Mouse (Mus musculus) heart, postnatal 10 days (tissue): ENCODE measurements around the gene Hsd17b1. TPM values are rescaled to one million over a fixed set of nuclear protein-coding genes. Genes with fewer than 3 reads are reported as not detected.
A peak's percentile ranks its signal among the peaks of the same experiment; 100 is the strongest.

Source experiments
- DNase-seq, 2 experiments: peaks; one replicate each; pipeline ENCODE4 v3.0.0; 2021
- intact Hi-C: fragments of 180-260 bp; cut with DNase I; formaldehyde crosslinking; loops from one replicate; pipeline ENCODE4 v1.15.1; 2025
- total RNA-seq, 2 experiments: library from RNA; stranded (reverse); gene quantifications; 2 replicates each; pipeline ENCODE4 v1.2.3; 2021

The Hsd17b1 gene
- under 1 TPM in 1 of 2 experiments, not detected in 1; 0.45 TPM for total RNA-seq

DNA sequence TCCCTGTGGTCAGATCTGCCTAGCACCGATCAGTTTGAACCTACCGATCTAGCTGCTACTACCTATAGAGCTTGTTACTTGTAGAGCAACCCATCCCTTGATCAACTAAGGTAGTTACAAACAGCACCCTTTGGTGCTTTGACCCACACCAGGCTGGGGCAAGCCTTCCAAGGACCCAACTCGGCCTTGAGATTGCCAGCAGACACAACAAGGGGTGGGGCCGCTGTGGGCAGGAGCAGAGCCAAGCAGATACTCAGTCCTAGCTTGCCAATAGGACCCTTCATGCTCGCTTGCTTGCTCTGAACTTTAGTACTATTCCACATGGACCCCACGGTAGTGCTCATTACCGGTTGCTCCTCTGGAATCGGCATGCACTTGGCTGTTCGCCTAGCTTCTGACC lies at the start of gene Hsd17b1:
Gene Hsd17b1, plus strand, starts transcription at position 291 of the 400 bp plus-strand sequence.
- intact Hi-C loops: no loop called here

DNA sequence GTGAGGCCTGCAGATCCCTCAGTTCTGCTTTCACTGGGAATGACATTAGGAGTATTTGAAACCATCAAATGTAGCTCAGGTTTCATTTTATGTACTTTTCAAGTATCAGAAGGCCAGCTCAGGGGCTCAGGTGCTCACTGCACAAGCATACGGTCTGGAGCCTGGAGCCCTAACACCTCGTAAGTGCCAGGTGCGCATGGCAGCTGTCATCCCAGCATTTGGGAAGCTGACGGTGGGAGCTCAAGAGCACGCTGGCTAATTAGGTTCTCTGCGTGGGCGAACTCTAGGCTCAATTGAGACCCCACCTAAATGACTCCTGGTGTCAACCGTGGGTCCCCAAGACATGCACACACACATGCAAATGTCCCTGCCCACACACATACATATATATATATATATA lies 48.9 kb upstream of the Hsd17b1 start:
- intact Hi-C loops: loop anchor here (10.0 kb wide), 1 partner anchor 545 kb away; no protein-coding TSS in a partner anchor
- no peak for DNase-seq

More for the DNA sequence above, at the start of gene Hsd17b1:
- no peak for DNase-seq

DNA sequence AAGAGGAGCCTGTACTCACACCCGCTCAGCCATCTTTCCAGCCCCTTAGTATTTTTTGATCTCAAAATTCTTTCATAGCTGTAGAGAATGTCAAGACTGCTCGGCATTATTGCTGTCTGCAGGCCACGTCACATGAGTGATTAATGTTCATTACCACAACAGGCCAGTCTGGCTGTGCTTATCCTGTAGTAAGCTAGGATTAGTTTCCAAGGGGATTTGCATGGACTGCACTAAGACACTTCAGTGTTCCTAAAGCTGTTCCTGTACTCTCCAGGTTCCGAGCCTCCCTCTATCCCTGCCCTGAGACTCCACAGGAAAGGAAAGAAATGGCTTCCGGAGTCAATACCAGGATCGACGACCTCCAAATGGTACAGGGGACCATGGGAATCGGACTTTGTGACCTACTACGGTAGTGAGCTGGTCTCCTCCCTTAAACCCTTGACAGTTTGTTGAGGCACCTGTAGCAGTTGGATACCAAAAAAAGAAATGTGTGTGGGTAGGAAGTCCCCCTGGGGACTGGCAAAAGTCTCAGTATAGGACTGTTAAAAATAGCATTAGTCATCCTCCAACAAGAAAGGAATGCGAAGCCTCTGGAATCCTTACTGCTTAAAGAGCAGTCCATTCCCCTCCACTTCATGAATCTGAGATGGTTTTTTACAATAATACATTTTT lies 47.9 kb upstream of the Hsd17b1 start:
- intact Hi-C loops: no loop called here
- no peak for DNase-seq

DNA sequence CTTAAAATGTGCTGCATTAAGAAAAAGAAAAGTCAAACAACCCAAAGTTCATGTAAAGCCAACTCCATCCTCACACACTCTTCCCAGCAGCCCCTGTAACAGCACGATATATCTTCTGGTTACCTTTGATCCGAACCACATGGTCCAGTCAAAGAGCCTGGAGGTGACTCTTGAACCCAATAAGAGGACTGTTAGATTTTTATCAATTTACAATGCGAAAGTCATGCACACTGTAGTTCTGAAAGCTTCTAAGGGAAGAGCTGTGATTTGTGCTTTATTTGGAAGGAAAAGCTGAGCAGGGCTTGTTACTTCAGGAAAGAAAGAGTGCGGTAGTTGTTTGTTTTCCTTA lies 47.4 kb upstream of the Hsd17b1 start:
- intact Hi-C loops: no loop called here

DNA sequence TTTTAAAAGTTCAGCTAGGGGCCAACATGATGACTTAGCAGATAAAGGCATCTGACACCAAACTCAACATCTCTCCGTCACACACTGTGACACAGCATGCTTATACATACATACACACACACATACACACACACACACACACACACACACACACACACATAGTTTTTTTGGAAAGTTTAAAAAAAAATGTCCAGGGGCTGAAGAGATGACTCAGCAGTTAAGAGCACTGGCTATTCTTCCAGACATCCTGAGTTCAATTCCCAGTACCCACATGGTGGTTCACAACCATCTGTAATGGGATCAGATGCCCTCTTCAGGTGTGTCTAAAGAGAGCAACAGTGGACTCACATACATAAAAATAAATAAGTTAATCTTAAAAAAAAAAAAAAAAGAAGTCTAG lies 46.7 kb upstream of the Hsd17b1 start:
- intact Hi-C loops: no loop called here

More for the DNA sequence above, 47.4 kb upstream of the Hsd17b1 start:
- no peak for DNase-seq

DNA sequence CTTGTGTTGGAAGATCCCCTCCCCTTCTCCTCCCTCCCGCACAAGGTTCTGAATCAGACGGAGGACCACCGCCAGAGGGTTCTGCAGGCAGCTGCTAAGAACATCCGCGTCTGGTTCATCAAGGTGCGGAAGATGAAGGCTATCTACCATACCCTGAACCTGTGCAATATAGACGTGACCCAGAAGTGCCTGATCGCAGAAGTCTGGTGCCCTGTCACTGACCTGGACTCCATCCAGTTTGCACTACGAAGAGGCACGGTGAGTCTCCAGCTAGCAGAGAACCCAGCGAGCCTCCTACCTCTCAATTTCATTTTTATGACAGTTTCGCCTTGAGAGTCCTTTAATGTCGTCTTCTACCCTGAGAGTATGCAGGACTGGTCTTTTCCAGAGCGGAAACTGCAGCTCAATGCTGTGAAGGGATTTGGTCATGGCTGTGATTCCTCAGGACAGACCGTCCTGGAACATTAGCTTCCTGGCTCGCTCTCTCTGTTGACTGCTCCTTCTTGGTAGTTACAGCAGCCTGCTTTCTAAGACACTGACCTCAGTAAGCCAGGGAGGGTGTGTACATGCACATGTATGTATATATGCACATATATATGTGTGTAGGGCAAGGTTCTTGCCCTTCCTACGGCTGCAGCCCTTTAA lies 44.2 kb upstream of the Hsd17b1 start:
- intact Hi-C loops: no loop called here
- DNase-seq: no peak

More for the DNA sequence above, 46.7 kb upstream of the Hsd17b1 start:
- DNase-seq: no peak

DNA sequence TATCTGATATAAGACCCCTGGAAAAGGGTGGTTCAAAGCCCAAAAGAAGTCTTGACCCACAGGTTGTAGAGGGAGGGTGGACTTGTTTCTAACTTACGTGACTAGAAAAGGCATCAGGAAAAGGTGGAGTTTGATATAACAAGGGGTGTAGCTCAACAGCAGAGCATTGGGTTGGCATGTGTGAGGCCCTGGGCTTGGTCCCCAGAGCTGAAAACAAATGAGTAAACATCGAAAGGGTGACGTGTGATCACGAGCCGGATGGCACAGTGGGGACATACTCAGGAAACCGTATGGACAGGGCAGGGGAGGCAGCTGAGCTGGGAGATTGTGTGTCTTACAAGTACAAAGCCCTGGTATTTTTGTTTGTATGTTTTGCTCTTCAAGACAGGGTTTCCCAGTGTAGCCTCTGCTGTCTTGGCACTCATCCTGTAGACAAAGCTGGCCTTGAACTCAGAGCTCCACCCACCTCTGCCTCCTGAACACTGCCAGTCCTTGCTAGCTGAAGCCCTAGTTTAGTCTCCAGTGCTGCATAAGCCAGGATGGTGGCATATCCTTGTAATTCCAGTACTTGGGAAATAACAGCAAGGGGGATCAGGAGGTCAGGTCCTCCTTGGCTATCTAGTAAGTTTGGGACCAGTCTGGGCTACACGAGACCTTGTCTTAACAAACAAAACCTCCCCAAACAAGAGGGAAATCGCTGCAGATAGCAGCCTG lies 43.4 kb upstream of the Hsd17b1 start:
- no peak for DNase-seq
- intact Hi-C loops: no loop called here

DNA sequence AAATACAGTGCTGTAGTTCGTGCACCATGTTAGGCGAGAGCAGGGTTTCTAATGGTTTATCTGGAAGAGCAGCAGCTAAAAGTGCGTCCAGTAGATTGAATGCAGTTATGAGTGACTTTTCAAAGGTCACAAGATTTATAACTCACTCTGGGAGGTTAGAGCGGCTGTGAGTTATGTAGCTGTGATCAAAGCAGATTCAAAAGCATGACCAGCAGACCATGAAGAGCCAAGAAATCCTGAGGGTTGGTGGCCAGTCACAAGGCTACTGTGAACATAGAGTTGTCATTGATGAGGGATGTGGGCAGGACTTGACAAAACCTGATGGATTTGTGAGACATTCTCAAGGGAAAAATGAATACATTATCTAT lies 42.9 kb upstream of the Hsd17b1 start:
- no peak for DNase-seq
- intact Hi-C loops: no loop called here

DNA sequence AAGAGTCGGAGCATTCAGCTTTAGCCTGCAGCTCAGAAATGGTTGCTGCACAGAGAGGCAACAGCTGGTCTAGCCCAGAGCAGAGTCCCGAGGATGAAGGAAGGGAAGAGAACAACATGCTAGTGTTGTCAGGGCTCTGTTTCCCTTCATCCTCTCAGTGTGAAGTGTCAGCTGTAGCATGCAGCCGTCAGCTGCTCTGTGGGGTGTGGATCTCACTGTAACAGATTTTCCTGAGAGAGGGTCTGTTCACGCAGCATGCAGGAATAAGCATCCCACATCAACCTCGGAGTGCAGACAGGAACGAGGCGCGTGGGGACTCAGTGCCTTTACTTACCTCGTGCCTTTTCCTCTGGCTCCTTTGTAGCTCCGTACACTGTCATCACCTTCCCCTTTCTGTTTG lies 40.4 kb upstream of the Hsd17b1 start:
- intact Hi-C loops: no loop called here
- DNase-seq: no peak

DNA sequence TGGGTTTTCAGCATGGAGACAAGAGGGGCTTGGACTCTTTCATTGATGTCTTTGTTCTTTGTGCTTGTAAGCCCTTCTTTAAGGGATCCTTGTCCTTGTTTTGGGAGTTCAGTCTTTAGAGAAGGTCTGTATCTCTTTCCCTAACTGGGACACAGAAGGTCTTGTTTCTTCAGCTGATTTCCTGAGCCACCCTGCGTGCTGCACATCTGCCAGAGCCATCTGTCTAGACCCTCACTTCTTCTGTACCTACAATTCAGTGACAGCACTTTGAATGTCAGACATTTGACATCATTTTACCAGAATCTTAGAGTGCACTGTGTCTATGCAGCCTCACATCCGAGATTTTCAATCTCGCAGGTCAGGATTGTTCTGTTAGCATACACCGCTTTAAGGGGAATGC lies 32.4 kb upstream of the Hsd17b1 start:
- DNase-seq: no peak
- intact Hi-C loops: loop anchor here (5.0 kb wide), 1 partner anchor 34 kb away; no protein-coding TSS in a partner anchor

DNA sequence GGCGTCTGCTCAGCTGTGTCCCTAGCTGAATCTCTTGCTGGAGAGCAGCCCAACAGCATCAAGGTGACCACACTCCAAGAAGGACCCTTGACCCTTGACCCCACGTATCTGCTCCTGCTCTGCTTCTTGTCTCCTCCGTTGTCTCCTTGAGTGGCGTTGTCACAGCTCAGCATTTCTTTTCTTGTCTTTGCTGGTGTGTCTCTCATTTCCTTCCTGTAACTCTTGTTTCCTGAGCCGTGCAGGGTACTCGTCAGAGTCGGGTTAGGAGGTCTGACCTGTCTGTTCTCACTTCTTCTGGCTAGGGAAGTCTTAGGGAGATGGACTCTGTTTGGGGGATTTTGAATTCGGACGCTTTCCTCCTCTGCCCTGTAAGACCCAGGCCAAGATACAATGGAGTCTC lies 31.8 kb upstream of the Hsd17b1 start:
- DNase-seq: no peak
- intact Hi-C loops: loop anchor here (5.0 kb wide), 1 partner anchor 34 kb away; no protein-coding TSS in a partner anchor

DNA sequence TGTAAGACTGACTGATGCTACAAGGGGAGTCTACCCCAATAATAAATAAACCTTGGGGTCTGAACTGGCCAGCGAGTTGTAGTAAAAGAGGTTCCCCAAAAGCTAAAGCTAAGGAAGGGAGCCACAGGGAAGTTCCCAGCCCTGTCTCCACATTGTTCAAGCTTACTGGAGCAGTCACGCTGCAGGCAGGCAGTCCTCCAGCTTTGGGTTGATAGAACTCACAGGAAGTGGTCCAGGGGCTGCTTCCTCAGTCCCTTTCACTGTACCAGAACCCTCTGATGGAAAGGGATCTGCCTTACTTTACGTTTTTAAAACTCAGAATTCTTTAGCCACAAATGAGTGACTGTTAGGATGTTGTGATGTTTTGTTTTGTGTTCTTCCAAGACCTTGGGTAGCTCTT lies 30.7 kb upstream of the Hsd17b1 start:
- no peak for DNase-seq
- intact Hi-C loops: loop anchor here (5.0 kb wide), 1 partner anchor 35 kb away; no protein-coding TSS in a partner anchor

DNA sequence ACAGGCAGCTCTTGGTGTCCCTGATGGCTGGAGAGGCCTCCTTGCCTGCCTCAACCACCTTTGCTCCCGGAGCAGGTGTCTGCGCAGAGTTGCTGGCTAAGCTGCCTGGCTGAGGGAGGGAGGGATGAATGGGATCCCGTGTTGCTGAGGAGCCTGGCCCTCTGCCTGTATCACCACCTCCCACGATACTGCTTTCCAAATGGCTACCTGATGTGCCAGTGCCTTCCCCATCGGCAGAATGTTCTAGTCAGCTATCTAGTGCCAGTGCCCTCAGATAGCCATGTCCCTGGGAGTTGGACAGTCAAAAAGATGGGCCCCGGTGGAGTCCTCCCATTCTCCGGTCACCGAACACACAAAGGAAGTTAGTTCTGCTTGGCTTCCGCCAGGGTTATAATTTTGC lies 27.9 kb upstream of the Hsd17b1 start:
- intact Hi-C loops: no loop called here

DNA sequence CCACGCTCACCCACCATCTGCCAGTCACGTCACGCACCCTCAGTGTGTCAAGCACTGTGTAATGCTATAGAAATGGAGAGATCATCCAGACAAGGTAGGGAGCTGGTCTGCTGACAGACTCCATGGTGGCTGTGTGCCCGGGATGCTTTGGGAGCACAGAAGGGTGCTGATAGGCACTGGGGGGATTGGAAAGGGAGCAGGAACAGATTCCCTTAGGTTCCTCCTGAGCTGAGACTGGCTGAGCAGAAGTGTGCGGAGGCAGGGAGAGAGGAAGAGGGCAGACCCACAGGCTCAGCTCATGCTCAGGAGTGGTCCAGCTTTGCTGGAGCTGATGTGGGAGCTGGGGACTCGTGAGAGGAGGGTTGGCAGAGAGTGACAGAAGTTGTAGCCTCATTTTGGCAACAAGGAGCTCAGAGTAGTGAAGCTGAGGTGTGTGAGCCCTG lies 27.1 kb upstream of the Hsd17b1 start:
- peak in 1 of 2 experiments; percentile 36 for DNase-seq
- intact Hi-C loops: no loop called here

More for the DNA sequence above, 27.9 kb upstream of the Hsd17b1 start:
- DNase-seq: no peak

DNA sequence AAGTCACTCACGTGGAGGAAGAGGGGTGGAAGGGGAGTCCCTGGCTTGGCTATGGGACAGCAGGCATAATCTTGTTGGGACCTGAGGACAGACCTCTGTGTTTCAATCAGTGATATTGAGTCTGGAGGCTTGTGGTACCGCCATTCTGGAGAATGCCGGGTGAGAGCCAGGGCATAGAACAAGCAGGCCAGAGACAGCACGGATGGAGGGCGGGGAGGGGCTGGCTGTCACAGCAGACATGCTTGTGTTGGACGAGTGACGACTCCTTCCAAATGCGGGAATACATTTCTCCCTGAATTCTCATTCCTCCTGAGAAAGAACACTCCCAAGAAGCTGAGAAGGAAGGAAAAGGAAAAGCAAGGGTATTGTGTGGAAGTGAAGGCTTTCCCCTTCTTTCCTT lies 26.6 kb upstream of the Hsd17b1 start:
- intact Hi-C loops: no loop called here
- DNase-seq: no peak

DNA sequence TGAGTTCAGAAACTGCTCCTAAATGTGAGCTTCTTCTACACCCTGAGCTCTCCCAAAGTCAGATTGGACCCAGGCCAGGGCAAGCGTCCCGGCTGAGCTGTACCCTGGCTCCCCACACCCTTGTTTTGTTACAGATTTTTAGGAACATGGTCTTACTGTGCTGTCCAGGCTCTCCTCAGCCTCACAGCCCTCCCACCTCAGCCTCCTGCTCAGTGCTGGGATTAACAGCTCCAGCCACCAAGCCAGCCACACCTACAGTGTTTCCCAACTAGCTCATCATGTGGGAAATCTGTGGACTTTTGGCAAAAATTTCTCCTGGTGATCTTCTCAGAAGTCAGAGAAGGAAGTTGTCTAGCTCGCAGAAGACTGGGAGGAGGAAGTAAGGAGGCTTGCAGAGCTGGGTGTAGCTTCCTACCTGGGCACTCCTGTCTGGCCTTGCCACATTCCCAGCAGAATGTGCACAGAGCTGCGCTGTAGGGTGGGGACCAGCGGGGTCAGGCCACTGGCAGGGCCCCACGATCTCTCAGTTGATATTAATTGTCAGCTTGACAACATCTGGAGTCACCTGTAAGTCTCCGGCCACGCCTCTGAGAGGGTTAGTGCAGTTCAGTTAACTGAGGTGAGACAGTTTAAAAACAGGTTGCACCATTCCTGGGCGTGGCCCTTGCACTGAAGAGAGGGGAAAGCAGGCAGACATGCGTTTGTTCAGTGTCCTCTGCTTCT lies 25.3 kb upstream of the Hsd17b1 start:
- intact Hi-C loops: no loop called here
- peak; percentile 68 to 73 for DNase-seq

DNA sequence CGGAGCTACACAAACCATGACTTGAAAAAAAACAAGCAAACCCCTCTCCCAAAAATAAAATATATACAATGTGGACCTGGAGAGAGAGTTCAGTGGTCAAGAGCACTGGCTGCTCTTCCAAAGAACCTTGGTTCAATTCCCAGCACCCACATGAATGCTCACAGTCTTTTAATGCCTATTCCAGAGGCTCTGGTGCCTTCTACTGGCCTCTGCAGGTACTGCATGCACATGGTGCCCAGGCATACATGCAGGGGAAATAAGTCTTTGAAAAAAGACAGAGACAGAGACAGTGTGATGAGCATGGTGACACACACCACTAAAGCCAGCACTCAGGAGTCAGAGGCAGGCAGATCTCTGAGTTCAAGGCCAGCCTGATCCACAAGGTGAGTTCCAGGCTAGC lies 24.2 kb upstream of the Hsd17b1 start:
- intact Hi-C loops: no loop called here
- no peak for DNase-seq

DNA sequence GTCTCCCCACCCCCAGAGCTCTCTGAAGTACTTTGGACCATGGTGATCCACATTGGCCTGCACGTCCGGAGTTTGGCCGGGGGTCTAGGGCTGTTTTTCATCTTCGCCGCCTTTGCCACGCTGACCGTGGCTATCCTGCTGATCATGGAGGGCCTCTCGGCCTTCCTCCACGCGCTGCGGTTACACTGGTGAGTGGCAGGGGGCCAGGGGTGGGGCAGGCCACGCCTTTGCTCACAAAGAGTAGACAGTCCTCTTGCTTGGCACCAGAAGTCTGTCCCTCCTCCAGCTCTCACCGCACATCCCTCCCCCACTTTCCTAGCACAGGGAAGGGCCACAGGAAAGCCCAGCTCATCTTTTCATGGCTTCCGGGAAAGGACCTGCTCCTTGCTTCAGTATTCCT lies 22.8 kb upstream of the Hsd17b1 start:
- intact Hi-C loops: no loop called here
- no peak for DNase-seq

DNA sequence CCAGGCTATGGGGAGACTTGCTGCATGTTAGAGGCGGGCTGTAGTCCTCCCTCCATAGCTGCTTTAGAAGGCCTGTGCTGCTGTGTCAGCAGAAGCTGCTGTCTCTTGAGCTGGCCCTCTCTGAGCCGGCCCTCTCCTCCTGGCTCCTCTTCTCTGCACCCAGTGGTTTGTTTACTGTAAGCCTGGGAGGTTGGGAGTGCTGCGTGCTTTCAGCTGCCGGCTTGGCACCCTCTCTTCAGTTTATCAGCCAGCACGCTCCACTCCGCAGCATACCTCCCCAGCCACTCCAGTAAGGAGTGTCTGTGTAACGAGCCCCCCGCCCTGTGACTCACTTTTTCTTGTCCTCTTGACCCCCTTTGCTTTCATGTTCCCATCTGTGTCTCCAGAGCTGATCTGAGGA lies 21.3 kb upstream of the Hsd17b1 start:
- DNase-seq: peak; percentile 73 to 79
- intact Hi-C loops: loop anchor here (1.0 kb wide), 1 partner anchor 74 kb away; no protein-coding TSS in a partner anchor

DNA sequence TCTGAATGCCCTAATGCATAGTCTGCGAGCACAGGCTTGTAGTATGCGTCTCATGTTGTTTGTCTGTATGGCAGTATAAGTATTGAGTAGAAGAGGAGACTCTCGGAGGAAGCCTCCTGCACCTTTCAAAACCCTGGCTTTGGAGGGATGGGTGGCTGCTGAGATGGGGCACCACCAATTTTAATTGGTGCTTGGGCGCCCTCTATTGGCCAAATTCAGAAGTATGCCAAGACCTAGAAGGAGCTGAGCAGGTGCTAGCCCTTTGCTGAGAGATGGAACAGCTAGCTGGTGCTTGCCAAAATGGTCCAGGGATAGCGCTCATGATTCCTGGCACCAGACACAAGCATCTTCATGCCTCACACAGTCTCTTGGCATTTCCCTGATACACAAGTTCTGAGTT lies 20.4 kb upstream of the Hsd17b1 start:
- intact Hi-C loops: loop anchor here (1.0 kb wide), 1 partner anchor 75 kb away; no protein-coding TSS in a partner anchor

DNA sequence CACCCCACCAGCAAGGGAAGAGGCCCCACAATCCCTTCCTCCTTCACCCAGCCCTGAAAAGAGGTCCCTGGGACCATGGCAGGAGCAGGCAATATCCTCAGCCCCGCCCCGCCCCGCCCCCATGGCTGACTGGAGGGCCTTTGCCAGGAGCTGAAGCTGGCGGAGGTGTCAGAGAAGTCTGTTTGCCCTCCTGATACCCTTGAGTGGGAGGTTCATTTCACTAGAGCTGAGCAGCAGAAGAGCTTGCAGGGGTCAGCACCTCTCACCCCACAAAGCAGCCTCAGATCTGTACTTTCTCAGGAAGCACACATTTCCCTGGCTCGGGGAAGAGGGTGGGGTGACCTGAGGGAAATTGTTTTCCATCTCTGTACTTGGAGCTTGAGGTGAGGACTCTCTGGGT lies 19.5 kb upstream of the Hsd17b1 start:
- peak; percentile 71 to 75 for DNase-seq
- intact Hi-C loops: no loop called here

More for the DNA sequence above, 20.4 kb upstream of the Hsd17b1 start:
- DNase-seq: peak; percentile 93 to 95
